Mouse (Mus musculus) right cerebral cortex, postnatal 36 days (tissue): ENCODE data around the gene 4930432K21Rik.
A peak's percentile ranks its signal among the peaks of the same experiment; 100 is the strongest.

ENCODE experiments used
- DNase-seq, 2 experiments: peaks; one replicate each; pipeline ENCODE4 v3.0.0; 2022; ENCODE audit warnings: low spot score in 2 of 2, mixed read lengths in 1 of 2

Gene 4930432K21Rik

DNA sequence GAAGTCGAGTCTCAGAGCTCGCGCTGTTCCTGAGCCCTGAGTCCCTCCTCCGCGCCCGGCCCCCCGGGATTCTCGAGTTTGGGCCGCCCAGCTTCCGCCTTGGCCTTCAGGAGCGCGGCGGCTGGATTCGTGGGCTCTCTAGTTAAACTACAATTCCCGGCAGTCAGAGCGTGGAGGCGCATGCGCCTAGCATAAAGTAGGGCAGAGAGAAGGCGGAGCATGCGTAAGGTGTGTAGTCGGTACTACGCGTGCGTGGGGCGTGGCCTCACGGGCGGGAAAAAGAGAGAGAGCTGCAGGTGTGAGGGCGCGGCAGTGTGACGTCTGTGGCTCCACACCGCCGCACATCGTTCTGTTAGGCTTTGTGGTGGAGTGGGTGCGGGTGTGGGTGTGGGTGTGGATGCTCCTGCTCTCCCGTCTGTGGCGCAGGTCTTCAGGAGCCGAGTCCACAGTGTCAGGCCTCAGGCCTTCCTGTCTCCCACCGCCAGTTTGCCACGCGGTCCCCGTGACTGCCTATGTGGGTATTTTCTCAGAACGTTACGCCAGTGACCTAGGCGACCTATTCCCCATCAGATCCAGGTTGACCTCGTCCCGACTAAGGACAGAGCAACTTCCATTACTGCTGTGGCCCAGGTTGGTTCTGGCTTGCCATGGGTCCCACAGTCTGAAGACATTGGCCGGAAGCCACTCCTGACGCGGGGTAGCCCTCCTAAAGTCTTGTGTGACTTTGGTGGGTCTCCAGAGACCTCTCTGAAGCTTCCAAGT is at the start of gene 4930432K21Rik, which contains the start of gene Cc2d1a:
Gene 4930432K21Rik, plus strand, starts transcription at position 257 of the 762 bp plus-strand sequence.
Gene Cc2d1a, minus strand, starts transcription at position 168 of the 762 bp plus-strand sequence.
- DNase-seq: peak; percentile 94 to 95

DNA sequence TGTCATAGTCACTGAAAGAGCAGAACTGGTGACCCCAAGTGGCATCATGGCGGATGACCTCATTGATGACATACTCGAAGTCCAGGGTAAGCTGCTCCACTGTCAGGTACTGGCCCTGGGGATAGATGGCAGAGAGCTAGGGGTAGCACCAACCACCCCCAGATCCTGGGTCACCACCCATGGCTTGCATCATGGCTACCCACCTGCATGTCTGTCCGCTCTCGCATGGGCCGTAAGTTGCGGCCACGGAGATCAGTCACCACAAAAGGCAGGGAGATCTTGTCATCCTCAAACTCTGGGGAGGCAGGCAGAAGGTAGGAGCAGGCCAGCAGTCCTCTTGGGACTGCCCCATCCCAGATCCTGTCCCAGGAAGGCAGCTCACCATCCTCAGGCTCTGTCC is 49.4 kb upstream of the 4930432K21Rik start:
- no peak for DNase-seq

DNA sequence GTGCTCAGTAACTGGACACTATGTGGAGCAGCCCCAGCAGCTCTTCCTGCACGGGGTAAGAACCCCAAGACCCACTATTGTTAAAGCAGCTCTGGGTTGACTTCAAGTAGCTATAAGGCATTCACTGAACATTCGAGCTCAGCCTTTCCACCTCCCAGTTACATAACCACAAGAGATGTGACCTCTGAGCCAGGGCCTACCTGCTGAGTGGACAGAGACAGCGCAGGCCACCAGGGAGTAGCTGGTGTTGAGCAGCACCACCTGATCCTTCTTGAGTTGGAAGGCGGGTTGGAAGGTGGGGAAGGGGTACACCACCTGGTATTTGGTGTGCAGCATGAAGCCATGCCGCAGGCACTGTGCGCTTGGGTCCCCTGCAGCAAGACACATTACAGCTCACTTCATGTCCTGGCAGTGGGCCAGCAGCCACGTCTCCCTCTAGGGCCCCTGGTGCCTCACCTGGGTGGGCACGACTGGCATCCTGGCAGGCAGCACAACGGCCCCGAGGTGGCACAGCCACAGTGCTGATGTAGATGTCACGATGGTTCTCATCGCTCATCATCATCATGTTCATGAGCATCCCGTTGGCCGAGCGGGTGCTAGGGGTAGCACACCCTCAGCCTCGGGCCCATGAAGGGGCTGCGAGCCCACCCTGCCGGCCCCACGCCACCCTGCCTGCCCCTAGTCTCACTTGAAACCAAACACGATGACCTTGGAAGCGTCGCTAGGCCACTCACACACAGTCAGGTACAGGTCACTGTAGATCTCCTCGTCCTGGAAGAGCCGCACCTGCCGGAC is 46.2 kb upstream of the 4930432K21Rik start:
- no peak for DNase-seq

DNA sequence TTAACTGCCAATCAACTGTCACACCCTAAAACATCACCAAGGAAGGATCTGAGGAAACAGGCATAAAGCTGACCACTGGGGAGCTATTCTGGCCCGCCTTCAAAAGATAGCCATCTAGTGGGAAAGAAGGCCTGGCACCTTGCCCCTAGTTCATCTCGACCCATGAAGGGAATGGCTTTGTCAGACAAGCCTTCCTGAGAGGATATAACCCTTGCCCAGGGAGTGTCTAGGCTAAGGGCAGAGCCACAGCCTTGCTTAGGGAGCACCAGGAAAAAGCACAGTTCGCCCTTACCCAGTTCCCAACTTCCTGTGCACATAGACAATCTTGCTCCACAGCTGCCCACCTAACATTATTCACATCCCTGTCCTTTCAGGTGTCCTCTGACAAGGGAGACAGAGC is 44.2 kb upstream of the 4930432K21Rik start:
- DNase-seq: no peak

DNA sequence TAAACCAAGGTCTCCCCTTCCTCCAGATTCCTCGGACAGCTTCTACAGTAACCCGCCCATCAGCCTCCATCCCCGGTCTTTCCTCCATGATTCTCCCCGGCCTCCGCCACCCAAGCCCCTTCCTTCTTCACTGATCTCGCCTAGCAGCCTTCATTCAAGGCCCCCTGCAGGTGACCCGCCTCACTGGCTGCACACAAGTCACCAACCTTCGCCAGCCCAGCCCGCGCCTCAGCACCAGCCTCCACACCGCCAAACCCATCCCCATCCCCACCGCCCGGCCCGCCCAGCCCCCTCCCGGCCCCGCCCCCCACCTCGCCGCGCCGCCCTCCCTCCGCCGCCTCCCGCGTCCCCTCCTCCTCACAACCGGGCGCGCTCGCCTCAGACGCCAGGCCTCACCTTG is 43.6 kb upstream of the 4930432K21Rik start:
- DNase-seq: no peak

DNA sequence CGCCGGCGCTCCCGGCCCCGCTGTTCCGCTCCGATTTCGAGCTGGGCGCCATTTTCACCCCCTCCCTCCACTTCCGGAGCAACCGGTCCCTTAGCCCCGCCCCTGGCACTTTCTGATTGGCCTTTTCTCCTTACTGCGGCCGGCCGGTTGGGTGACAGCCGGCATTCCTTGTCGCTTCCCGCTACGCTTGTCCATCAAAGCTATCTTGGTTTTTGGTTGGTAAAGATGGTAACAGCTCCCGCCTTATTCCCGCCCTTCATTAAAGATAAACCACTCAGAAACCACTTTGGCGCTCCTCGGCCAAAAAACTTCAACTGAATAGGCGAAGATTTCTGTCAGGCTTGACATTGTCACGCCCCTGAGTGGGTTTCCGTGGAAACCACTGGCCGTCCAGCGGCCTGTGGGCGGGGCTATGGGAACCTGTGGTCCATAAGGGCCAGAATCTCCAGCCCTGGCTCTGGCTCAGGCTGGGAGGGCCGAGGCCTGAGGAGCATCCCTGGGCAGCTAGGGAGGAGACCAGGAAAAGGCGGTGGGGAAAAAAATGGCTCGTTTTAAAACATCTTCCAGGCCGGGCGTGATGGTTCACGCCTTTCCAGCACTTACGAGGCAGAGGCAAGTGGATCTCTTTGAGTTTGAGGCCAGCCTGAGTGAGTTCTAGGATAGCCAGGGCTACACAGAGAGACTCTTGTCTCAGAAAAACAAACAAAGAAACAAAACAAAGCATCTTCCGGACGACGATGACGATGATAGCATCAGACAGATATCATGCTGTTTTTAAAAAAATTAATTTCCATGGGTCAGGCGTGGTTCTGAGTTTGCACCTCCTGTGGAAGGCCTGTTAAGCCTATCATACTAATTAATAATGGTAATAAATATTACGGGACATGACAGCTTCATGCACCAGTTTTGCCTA is 42.9 kb upstream of the 4930432K21Rik start, which contains the start of gene Dcaf15:
Gene Dcaf15, minus strand, starts transcription at position 72 of the 913 bp plus-strand sequence.
- peak; percentile 95 to 98 for DNase-seq

DNA sequence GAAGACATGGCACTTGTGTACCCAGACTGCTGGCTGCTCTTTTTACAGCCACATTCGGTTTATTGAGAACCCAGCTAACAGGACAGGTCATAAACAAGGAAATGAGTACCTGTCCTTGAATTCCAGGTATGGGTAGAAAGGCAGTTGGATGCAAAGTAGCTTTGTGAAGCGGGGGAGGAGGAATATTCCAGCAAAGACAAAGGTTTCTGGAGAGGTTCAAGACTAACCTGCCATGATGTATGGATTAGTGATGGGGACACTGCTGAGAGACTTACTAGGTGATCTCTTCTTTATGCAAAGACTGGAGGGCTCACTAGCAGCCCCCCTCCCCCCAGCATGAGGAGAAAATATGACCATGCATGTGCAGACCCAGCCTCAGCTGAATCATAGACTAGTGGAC is 42.1 kb upstream of the 4930432K21Rik start:
- DNase-seq: no peak

DNA sequence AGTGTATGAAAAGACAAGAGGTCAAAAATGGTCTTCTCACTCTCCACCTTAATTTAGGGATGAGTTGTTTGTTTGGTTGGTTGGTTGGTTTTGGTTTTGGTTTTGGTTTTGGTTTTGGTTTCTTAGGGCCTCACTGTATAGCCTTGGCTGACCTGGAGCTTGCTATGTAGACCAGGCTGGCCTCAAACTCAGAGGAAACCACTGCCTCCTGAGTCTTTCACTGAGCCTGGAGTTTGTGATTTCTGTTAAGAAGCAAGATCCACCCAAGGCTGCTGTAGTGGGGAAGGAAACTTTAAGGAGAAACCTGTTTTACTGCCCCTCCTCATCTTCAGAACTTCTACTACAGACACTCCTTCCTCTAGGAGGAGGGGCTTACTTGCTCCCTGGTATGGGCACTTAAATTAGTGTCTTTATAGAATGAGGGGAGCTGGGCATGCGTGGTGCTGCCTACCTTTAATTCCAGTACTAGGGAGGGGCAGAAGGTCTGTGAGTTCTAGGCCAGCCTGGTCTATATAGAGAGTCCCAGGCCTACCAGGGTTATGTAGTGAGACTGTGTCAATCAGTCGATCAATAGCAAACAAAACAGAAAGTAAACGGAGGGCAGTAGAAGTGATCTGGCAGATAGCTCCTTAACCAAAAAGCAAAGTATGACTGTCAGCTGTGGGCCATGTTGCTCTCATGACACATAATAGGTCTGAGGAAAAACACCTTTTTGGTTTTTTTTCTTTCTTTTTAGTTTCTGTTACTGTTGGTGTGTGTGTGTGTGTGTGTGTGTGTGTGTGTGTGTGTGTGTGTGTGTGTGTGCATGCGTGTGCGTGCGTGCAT is 41.4 kb upstream of the 4930432K21Rik start:
- no peak for DNase-seq

DNA sequence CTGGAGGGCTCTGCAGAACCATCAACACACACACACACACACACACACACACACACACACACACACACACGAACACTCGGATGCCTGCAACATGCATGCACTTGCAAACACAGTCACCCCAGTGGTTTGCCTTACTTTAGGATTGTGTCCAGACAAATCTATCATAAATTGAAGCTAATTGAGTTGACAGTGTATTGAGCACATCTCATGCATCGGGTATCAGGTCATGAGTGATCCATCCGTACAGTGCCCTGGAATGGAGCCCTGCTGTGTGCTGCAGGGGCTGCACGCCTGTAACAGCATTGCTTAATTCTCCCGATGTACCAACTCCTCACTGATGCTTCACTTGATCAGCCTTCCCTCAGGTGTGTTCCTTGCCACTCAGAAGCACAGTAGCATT is 32.2 kb upstream of the 4930432K21Rik start:
- no peak for DNase-seq

DNA sequence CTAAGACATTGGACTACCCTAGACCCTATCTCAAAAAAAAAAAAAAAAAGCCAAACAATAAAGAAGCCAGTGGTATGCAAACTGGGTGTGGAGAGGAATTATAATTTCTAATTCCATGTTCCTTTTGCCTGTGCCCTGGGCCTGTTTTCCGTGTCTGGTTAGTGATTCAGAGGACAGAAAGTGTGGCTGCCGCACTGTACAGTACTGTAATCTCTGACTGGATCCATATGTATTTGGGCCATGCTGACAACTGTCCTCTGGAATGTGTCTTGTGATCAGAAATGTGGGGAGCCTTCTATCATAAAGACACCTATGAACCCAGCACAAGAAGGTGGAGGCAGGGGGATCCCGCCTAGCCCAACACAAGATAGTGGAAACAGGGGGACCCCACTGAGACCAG is 25.7 kb upstream of the 4930432K21Rik start:
- DNase-seq: no peak

DNA sequence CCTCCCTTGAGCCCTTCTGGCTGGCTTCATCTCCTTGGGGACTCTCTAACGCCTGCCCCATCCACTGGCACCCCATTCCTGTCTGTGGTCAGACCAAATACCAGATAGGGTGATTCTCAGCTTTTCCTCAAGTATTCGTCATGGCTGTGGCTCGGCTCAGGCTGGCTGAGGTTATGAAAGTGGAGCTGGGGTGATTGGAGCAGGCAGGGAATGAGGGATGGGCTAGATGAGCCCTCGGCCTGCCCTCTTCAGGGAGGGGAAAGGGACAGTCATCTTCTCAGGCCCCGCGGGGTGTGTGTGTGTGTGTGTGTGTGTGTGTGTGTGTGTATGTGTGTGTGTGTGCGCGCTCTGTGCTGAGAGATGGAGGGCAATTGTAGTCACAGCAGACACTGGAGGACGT is 22.2 kb upstream of the 4930432K21Rik start, which contains the start of gene Podnl1:
Gene Podnl1, plus strand, starts transcription at position 334 of the 400 bp plus-strand sequence.
- DNase-seq: no peak

DNA sequence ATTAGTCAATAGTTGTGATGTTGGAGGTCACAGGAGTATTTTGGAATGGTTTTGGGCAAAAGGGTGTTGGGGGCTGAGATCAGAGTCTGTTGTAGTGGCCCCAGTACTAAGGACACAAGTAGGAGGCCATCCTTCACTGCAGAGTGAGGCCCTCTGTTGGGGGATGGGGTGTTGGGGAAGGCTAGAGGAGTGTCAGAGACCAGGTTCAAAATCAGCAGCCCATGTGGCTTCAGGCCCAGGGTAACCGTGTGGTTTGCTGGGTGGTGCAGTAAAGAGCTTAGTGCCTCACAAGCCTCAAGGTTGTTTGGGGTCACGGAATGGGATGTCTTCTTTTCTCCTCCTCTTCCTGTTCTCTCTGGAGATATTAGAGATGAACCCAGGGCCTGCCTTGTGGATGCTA is 21.1 kb upstream of the 4930432K21Rik start:
- DNase-seq: no peak

DNA sequence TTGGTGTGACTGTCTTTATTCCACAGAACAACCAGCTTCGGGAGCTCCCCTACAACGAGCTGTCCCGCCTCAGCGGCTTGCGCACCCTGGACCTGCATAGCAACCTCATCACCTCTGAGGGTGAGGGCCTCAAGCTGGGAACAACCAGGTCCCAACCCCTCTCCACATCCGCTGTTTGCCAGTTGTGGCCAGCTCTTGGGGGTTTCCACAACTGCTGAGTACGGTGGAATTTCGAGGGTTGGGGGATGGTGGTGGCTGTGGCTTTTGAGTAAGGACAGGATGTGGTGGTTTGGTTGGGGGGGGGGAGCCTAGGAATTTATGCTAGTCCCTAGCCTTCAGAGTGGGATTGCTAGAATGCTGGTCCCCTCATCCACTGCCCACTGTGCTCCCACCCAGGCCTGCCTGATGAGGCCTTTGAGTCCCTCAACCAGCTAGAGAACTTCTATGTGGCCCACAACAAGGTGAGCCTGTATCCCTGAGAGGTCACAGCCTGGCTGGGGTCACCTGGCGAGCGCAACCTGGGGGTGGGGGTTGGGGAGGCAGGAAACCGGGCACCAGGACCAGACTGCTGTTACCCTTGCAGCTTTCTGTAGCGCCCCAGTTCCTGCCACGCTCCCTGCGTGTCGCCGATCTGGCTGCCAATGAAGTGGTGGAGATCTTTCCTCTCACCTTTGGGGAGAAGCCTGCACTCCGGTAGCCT is 20.5 kb upstream of the 4930432K21Rik start:
- no peak for DNase-seq

DNA sequence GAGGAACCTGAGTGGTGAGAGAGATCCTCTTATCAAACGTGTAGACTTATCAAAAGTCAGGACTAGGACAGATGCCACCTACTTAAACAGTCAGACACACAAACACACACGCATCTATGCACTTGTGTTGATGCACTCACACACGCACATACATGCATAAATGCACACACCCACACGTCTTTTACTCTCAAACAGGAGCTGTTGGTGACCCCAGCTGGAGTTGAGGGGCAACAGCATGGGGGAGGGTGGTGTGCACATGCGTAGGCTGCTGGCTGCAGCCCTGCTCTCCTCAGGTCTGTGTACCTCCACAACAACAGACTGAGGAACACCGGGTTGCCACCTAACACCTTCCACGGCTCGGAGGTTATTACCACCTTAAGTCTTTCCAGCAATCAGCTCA is 19.5 kb upstream of the 4930432K21Rik start:
- DNase-seq: no peak

DNA sequence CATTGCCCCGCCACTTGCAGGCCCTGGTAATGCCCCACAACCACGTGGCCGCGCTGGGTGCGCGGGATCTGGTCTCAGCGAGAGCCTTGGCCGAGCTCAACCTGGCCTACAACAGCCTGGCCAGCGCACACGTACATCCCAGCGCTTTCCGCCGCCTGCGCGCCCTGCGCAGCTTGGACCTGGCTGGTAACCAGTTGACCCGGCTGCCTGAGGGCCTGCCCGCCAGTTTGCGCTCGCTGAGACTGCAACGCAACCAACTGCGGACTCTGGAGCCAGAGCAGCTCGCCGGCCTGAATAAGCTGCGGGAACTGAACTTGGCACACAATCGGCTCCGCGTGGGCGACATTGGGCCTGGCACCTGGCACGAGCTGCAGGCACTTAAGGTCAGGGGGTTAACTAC is 17.0 kb upstream of the 4930432K21Rik start:
- DNase-seq: no peak

DNA sequence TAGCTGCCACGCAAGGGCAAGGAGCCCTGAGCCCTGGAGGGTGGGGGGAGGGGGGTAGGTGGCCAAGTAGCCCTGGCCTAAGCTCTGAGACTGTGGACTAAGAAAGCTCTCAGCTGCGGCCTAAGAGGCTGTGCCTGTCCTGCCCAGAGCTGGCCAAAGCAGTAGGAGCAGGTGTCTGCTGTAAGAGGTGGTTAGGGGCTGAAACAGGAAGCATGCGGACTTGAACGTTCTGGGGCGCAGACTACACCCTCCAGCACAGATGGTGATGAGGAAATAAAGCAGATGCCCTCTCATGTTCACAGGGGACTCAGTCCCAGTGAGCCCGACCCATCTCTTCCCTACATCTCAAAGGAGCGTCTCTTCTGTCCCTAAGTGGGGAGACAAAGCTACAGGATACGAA is 15.6 kb upstream of the 4930432K21Rik start:
- no peak for DNase-seq

DNA sequence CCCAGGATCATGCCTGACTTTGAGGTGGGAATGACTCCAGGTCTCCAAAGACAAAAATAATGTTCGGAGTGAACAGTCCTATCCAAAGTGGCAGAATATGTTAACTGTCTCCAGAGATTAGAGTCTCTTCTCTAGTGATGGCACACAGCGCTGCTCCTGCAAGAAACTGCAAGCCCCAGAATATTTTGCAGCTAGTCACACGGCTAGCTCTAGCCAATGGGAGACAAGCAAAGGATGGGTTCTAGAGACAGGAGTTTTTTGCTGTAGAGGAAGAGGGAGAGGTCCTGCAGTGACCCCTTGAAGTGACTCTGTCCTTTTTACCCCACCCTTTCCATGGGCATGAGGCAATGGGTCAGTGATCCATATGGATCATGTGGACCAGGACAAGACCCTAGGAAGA is 10.0 kb upstream of the 4930432K21Rik start:
- DNase-seq: no peak

DNA sequence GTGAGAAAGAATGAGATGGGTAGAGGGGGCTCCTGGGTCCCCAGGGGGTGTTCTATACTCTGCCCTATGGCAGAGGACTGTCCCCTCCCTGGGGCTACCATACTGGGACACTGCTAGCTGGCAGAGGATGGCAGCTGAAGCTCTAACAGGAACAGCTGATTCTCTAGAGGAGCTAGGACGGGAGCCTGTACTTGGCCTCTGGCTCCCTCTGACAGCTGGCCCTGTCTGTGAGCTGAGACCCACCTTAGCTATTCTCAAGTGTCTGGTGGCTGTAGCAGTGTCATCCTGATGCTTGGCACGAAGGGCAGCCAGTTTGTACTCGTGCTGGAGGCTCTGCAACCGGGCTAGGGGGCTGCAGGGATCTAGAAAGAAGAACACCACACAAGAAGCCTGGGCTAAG is 7.0 kb upstream of the 4930432K21Rik start:
- DNase-seq: no peak

DNA sequence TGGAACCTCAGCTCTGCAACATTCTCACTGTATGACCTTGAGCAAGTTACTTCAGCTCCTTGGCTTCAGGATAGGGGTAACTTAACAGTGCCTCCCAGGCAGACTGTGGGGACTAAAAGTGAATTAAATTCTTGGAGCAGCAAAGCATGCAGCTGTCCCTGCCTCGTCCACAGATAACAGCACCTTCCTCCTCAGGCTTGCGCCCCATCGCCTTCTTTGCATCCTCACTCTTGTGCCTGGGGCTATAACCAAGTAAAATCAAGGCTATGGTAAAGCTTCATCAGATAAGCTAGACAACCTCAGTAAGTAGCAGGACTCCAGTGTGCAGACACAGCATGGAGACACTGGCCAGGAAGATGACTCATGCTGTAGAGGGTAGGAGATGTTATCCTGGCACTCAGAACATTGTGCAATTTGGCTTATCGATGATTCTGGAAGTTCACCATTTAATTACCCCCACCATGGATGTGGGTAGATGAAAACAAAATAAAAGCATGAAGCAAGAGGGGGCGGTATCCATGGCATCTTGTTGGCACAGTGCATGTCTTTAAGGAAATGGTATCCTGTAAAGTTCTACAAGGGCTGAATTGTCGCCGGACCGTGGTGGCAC is 3.1 kb upstream of the 4930432K21Rik start:
- no peak for DNase-seq

DNA sequence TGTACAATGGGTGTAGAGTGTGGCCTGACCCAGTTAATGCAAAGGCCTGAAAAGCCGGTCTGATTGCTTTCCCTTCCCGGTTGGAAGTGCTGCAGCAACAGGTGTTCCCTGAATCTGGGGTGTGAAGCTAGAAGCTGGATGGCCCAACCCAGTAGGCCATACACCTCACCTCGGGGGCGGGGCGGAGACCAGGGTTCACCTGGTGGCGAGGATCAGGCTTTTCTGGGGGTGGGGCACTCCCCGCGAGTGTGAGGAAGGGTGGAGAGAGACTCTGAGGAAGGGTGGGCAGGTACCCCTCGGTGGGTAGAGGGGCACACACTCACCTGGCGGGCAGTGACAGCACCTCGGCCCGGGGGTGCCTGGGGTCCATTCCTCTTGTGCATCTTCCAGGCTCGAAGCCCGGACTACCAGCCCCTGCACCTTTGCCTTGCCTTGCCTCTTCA is 480 bp upstream of the 4930432K21Rik start:
- no peak for DNase-seq
